Mouse (Mus musculus) CD4-positive, CD25-positive, alpha-beta regulatory T cell, adult 2 months (primary cell): ENCODE data around the gene Abca2.

ENCODE experiments used
- DNase-seq: peaks from one replicate; pipeline ENCODE4 v3.0.0-alpha.2; 2012; ENCODE audit warnings: low read depth, low spot score

Gene Abca2

GRCm38 (mm10) chr2:25423626-25424025 lies 4.9 kb upstream of the Abca2 start:
- DNase-seq: no peak

- no peak for DNase-seq
Observed at GRCm38 (mm10) chr2:25425481-25425880, 3.0 kb upstream of the Abca2 start.

GRCm38 (mm10) chr2:25426721-25427191 lies 1.7 kb upstream of the Abca2 start:
- DNase-seq: peak; percentile 91

GRCm38 (mm10) chr2:25427256-25427655 lies 1.2 kb upstream of the Abca2 start:
- DNase-seq: no peak

GRCm38 (mm10) chr2:25429435-25430180 lies 1.1 kb downstream of the Abca2 start:
- no peak for DNase-seq

- no peak for DNase-seq
Observed at GRCm38 (mm10) chr2:25430395-25431233, 2.1 kb downstream of the Abca2 start.

- no peak for DNase-seq
Observed at GRCm38 (mm10) chr2:25431308-25431855, 2.9 kb downstream of the Abca2 start.

GRCm38 (mm10) chr2:25432326-25433098 lies 4.0 kb downstream of the Abca2 start:
- no peak for DNase-seq

- DNase-seq: no peak
Observed at GRCm38 (mm10) chr2:25433101-25433500, 4.6 kb downstream of the Abca2 start.

GRCm38 (mm10) chr2:25434292-25434691 lies 5.8 kb downstream of the Abca2 start:
- no peak for DNase-seq

GRCm38 (mm10) chr2:25436286-25436820 lies 7.8 kb downstream of the Abca2 start:
- DNase-seq: no peak

- no peak for DNase-seq
Observed at GRCm38 (mm10) chr2:25441067-25441466, 12.6 kb downstream of the Abca2 start.

- no peak for DNase-seq
Observed at GRCm38 (mm10) chr2:25442682-25443081, 14.2 kb downstream of the Abca2 start.

GRCm38 (mm10) chr2:25450853-25451647 lies 22.5 kb downstream of the Abca2 start:
- no peak for DNase-seq

GRCm38 (mm10) chr2:25452951-25453350 lies 24.4 kb downstream of the Abca2 start:
- DNase-seq: no peak

GRCm38 (mm10) chr2:25456205-25456953 lies 27.9 kb downstream of the Abca2 start, which contains the start of gene Clic3:
Clic3 (plus strand) TSS chr2:25456838.
- no peak for DNase-seq

- no peak for DNase-seq
Observed at GRCm38 (mm10) chr2:25457022-25457896, 28.8 kb downstream of the Abca2 start.

GRCm38 (mm10) chr2:25458911-25459310 lies 30.4 kb downstream of the Abca2 start:
- no peak for DNase-seq

GRCm38 (mm10) chr2:25460135-25460534 lies 31.6 kb downstream of the Abca2 start:
- DNase-seq: no peak
